Mouse (Mus musculus) MEL (cell line): ENCODE data around the gene Iba57.
"Not testable (repeated sequence)": the region's sequence is repeated elsewhere in the genome, so short reads cannot be mapped to it uniquely, and the experiment has no call there.

ENCODE experiments used
- CHD1 ChIP-seq: IDR thresholded peaks from 2 replicates; pipeline ENCODE4 v1.6.1; 2012; ENCODE audit warnings: low read depth, mild to moderate bottlenecking, inconsistent platforms, low read length, improper control_type of control experiment
- CTCF ChIP-seq, 3 experiments: IDR thresholded peaks in 2 of 3; conservative IDR thresholded peaks in 1 of 3; 2 replicates each; pipeline ENCODE4 v1.5.1; 2011 to 2012; ENCODE audit warnings: low read length in 3 of 3, low read depth in 2 of 3, mild to moderate bottlenecking in 2 of 3, improper control_type of control experiment in 1 of 3, inconsistent platforms in 1 of 3, mixed read lengths in 1 of 3, moderate library complexity in 1 of 3; ENCODE audit not compliant: control insufficient read depth in 1 of 3, insufficient read depth in 1 of 3, poor library complexity in 1 of 3, severe bottlenecking in 1 of 3
- HCFC1 ChIP-seq: IDR thresholded peaks from 2 replicates; pipeline ENCODE4 v1.6.1; 2012; ENCODE audit warnings: low read depth, mild to moderate bottlenecking, inconsistent platforms, low read length, improper control_type of control experiment, moderate library complexity
- MAX ChIP-seq: IDR thresholded peaks from 2 replicates; pipeline ENCODE4 v1.6.1; 2011; ENCODE audit warnings: low read length, improper control_type of control experiment
- MYB ChIP-seq: IDR thresholded peaks from 2 replicates; pipeline ENCODE4 v1.6.1; 2011; ENCODE audit warnings: mild to moderate bottlenecking, low read depth, low read length, improper control_type of control experiment
- TAL1 ChIP-seq: IDR thresholded peaks from 2 replicates; pipeline ENCODE4 v1.6.1; 2012; ENCODE audit warnings: mild to moderate bottlenecking, inconsistent platforms, low read length, moderate library complexity, mixed read lengths
- UBTF ChIP-seq: IDR thresholded peaks from 2 replicates; pipeline ENCODE4 v1.6.1; 2012; ENCODE audit warnings: low read depth, mild to moderate bottlenecking, inconsistent platforms, low read length, improper control_type of control experiment, moderate library complexity, borderline replicate concordance; ENCODE audit not compliant: insufficient read depth
- USF1 ChIP-seq: IDR thresholded peaks from 2 replicates; pipeline ENCODE4 v1.6.1; 2014; ENCODE audit warnings: low read depth, mild to moderate bottlenecking, inconsistent platforms, low read length, improper control_type of control experiment, moderate library complexity
- USF2 ChIP-seq, 2 experiments: IDR thresholded peaks; 2 replicates each; pipeline ENCODE4 v1.6.1; 2011 to 2012; ENCODE audit warnings: improper control_type of control experiment in 2 of 2, low read length in 2 of 2, borderline replicate concordance in 1 of 2, inconsistent platforms in 1 of 2, low read depth in 1 of 2, mild to moderate bottlenecking in 1 of 2; ENCODE audit not compliant: insufficient read depth in 1 of 2

- TF ChIP-seq UBTF; CHD1; USF1; CTCF (IDR thresholded peaks at IDR 0.05 in 2 of 3, conservative IDR thresholded peaks at IDR 0.05 in 1 of 3; ENCODE audit: control insufficient read depth in 1 of 3, insufficient read depth in 1 of 3, low read depth in 2 of 3, low read length in 3 of 3, poor library complexity in 1 of 3, severe bottlenecking in 1 of 3); TAL1; MAX; MYB; HCFC1; USF2 (IDR thresholded peaks at IDR 0.05; ENCODE audit: borderline replicate concordance in 1 of 2, insufficient read depth in 1 of 2, low read depth in 1 of 2, low read length in 2 of 2): not testable (repeated sequence)
These were observed 48.0 kb upstream of the Iba57 start for GRCm38 (mm10) chr11:59211561-59211960.
